Mouse (Mus musculus): ENCODE measurements around the gene Aifm3. TPM values are rescaled to one million over a fixed set of nuclear protein-coding genes. Genes with fewer than 3 reads are reported as not detected.

Gene Aifm3
- total RNA-seq (2023; ENCODE audit: inconsistent age), result not detected in 4 replicates

GRCm38 (mm10) chr16:17489469-17490111 lies at the start of gene Aifm3:
Gene Aifm3, plus strand, starts transcription at chr16:17489611.

DNA sequence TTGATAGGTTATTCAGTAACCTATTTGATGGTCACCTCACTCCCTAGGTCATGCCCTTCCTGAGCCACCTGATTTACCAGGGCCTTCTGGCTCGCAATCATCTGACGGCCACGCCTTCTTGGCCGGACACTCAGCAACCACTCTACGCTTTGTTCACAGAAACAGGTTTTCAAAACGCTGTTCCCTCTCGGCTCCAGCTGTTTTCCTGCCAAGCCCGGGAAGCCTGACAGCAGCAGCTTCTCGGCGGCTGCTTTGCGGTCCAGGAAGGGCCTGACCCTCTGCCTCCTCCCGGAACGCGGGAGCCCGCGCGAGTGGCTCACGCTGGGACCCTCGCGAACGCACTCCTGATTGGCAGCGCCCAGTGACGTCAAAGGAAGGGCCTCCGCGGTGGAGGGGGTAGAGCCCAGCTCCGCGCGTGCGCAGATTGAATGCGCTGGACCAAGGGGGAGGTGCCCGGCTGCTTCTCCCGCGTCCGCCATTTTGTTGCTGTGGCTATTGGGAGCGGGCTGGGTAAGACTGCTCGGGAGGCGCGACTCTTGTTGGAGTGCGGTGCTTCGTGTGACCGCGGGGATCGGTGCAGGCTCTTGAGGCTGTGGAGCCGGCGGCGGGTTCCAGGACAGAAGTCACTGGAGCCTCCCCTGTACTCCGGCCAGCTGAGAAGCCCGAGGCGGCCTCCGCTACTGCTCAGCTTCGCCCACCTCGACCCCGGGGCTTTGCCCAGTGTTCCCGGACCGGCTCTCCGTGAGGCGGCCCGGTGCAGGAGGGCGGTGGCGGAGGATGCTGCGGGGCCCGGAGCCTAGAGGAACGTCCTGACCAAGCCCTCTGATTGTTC lies 37.7 kb upstream of the Aifm3 start, which contains the start of gene Crkl:
Crkl (plus strand) TSS at position 447 of the 832 bp plus-strand sequence.

DNA sequence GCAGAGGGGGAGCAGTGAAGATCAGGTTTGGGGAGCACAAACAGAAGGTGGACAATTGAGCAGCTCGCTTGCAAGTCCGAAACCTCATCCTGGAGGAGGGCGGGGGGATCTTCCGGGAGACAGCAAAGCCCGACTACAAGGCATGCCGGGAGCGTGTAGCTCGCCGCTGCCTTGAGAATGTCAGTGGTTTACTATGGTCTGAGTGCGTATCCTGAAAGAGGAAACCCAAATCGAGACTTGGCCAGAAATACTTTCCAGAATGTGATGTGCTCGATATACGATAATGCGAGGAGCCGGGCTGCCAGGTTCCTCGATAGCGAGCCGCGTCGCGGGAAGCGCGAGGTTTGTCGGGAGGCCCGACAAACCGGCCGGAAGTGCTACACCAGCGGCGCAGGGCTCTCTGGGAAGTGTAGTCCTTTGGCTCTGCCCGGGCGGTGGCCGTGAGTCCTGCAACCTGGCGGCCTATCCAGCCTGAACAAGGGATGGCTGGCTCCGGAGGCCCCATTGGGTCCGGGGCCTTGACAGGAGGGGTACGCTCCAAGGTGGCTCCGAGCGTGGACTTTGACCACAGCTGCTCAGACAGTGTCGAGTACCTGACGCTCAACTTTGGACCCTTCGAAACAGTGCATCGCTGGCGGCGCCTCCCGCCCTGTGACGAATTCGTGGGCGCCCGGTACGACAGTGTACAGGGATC lies 19.3 kb downstream of the Aifm3 start, which contains the start of gene Lztr1:
Lztr1 (plus strand) TSS at position 143 of the 694 bp plus-strand sequence.

DNA sequence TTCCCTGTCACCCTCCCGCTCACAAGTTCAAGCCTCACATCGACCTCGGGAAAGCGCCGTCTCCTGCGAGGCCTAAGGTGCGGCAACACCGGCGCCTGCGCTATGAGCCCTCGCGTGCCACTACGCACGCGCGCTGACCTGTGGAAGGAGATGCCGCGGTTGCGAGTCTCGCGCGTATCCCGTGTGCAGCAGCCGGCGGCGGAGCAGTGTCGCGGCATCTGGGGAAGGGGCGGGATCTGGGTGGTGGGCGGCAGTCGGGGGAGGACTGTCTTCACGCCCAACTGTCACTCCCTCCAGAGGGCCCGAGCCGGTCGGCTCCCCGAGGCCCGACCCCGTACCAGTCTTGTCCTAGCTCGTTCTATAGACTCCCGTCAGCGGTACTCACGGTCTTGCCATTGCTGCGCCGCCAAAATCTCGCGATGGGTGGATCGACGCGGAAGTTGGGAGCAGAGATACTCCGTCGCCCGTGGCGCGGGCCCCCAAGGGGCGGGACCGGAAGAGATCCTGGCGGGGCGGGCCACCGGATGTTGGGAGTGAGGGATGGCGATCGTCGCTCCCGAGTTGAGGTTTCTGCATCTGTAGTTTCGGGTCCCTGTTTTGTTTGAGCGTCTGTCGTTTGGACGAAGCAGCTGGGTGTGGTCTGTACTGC lies 41.4 kb downstream of the Aifm3 start, which contains the start of gene Thap7:
Thap7 (minus strand) TSS at position 497 of the 649 bp plus-strand sequence.

Other genes starting within 250 kb of the Aifm3 start
- 8.1 to 13.8 TPM (median 11.9 TPM) in 4 replicates for gene Tmem191c, start 213.5 kb upstream of the Aifm3 start, total RNA-seq (2023; ENCODE audit: inconsistent age)
- not detected in 4 replicates for gene Serpind1, start 158.2 kb upstream of the Aifm3 start, total RNA-seq (2023; ENCODE audit: inconsistent age)
- 64.1 to 68.6 TPM (median 65.6 TPM) in 4 replicates for gene Snap29, start 83.6 kb upstream of the Aifm3 start, total RNA-seq (2023; ENCODE audit: inconsistent age)
- 137 to 142 TPM (median 141 TPM) in 4 replicates for gene Pi4ka, start 83.3 kb upstream of the Aifm3 start, total RNA-seq (2023; ENCODE audit: inconsistent age)
- gene Crkl, start 37.6 kb upstream of the Aifm3 start, total RNA-seq (2023; ENCODE audit: inconsistent age), result 46.9 to 54.3 TPM (median 51.0 TPM) in 4 replicates
- 50.6 to 71.7 TPM (median 61.7 TPM) in 4 replicates for gene Lztr1, start 19.1 kb downstream of the Aifm3 start, total RNA-seq (2023; ENCODE audit: inconsistent age)
- 28.4 to 40.7 TPM (median 36.0 TPM) in 4 replicates for gene Thap7, start 41.5 kb downstream of the Aifm3 start, total RNA-seq (2023; ENCODE audit: inconsistent age)
- gene Lrrc74b, start 71.6 kb downstream of the Aifm3 start, total RNA-seq (2023; ENCODE audit: inconsistent age), result not detected in 4 replicates
- not detected in 4 replicates for gene P2rx6, start 72.3 kb downstream of the Aifm3 start, total RNA-seq (2023; ENCODE audit: inconsistent age)
- gene Slc7a4, start 93.6 kb downstream of the Aifm3 start, total RNA-seq (2023; ENCODE audit: inconsistent age), result not detected in 4 replicates
- 48.5 to 64.1 TPM (median 53.1 TPM) in 4 replicates for gene Smpd4, start 129.7 kb downstream of the Aifm3 start, total RNA-seq (2023; ENCODE audit: inconsistent age)
- not detected in 4 replicates for gene Ccdc74a, start 156.9 kb downstream of the Aifm3 start, total RNA-seq (2023; ENCODE audit: inconsistent age)
- 126 to 138 TPM (median 127 TPM) in 4 replicates for gene Med15, start 243.3 kb downstream of the Aifm3 start, total RNA-seq (2023; ENCODE audit: inconsistent age)